Mouse (Mus musculus) cerebellum, adult 2 months (tissue): ENCODE measurements around the gene Isyna1. TPM values are rescaled to one million over a fixed set of nuclear protein-coding genes. Genes with fewer than 3 reads are reported as not detected.

Experiments
- DNase-seq, 2 experiments: peaks; one replicate each; pipeline ENCODE4 v3.0.0; 2021
- H3K27ac ChIP-seq: fragments of 200-500 bp; 2 replicates; pipeline ENCODE4 v1.5.1; 2012; ENCODE audit warnings: low read length, control low read depth, inconsistent platforms; ENCODE audit not compliant: insufficient read depth
- H3K27me3 ChIP-seq: fragments of 200-500 bp; 2 replicates; pipeline ENCODE4 v1.6.1; 2012; ENCODE audit warnings: inconsistent platforms, mild to moderate bottlenecking, low read length, moderate library complexity; ENCODE audit not compliant: control insufficient read depth, insufficient read depth
- H3K4me1 ChIP-seq: fragments of 200-500 bp; 2 replicates; pipeline ENCODE4 v1.6.1; 2011; ENCODE audit warnings: low read length; ENCODE audit not compliant: control insufficient read depth, insufficient read depth
- H3K4me3 ChIP-seq: fragments of 200-500 bp; replicated peaks from 2 replicates; pipeline ENCODE3; 2011; ENCODE audit warnings: mild to moderate bottlenecking, low read depth, low read length, control low read depth; ENCODE audit not compliant: insufficient read depth
- CTCF ChIP-seq: fragments of 200-500 bp; IDR thresholded peaks from 2 replicates; pipeline ENCODE4 v1.5.1; 2011; ENCODE audit warnings: low read depth, mild to moderate bottlenecking, control low read depth, low read length, moderate library complexity, borderline replicate concordance; ENCODE audit not compliant: insufficient read depth
- POLR2A ChIP-seq: fragments of 200-500 bp; IDR thresholded peaks from 2 replicates; pipeline ENCODE4 v1.6.1; 2011; ENCODE audit warnings: low read length, control low read depth, borderline replicate concordance; ENCODE audit not compliant: insufficient read depth
- WGBS: fragments of 180-500 bp; shearing (Covaris S2); methylation state at CpG from one replicate; pipeline ENCODE4 v1.1.7; 2018; 5-methylcytosine and 5-hydroxymethylcytosine counted together
- polyA plus RNA-seq: library from polyadenylated mRNA; depleted of rRNA; stranded (reverse); fragments of >200 nt; gene quantifications from 2 replicates; pipeline ENCODE4 v1.2.3, GENCODE M21; 2012

The Isyna1 gene
- polyA plus RNA-seq, 1 experiment: 55.3 TPM

DNA sequence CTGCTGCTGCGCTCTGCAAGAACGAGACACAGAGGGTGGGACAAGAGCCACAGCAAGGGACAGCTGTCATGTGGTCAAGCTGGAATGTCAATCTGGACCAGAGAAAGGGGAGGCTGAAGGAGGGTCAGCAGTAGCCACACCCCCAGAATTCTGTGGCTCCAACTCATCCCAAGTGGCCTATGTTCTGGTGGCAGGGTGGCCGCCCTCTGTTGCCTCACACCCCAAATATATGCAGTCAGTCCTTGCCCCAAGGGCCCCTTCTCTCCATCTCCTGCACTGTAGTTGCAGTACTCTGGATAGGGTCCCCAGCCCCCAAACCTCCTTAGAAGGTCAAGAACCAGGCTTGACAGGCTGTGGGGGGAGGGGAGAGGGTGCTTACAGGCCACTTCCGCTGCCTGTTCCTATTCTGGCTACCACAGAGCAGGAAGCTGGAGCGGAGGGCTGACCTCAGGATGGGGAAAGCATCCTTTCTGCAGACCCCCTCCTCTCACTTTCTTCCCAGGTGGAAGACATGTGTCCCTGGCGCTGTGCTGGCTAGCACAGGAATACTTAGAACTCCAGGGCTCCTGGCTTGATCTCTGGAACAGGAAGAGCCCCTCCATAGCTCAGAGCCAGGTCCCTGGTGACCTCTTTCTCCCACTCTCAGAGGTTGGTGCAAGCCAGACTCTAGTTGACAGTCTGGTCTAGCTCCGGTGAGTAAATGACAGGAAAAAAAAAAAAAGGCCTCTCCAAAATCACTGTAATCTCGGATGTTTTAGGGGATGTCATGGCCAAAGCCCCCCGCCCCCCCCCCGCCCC is 6.5 kb downstream of the Isyna1 start:
- Histone ChIP-seq H3K4me3 (no peak overlapping the region), H3K27me3 (no peaks in the 10 kb centered on the region), H3K27ac (no peak overlapping the region), H3K4me1 (peaks cover 5% of the 10 kb centered on the region; the same call in 1 of the 2 replicates)
- 33% methylated on average over 10 of the region's 10 CpGs for WGBS
- DNase-seq: peak in 1 of 2 experiments; percentile 31
- no peak for TF ChIP-seq POLR2A
- TF ChIP-seq CTCF: no peak

DNA sequence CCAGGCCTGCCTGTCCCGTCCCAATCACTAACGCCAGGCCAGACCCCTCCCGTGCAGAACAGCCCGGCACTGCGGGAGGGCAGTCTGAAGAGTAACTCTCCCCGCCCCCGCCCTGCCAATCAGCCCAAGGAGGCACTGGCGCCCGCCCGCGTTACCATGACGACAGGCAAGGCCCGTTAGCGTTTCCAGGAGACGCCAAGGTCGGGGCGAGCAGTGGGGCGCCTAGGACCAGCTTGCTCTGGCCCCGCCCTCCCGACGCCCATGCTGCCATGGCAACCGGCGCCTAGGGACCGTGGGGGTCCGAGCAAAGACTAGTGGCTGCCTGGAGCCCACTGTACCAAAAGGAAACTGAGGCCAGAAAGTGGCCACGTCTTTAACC is 7.1 kb downstream of the Isyna1 start:
- peak; percentile 80 to 86 for DNase-seq
- Histone ChIP-seq H3K27ac (no peak overlapping the region), H3K27me3 (no peaks in the 10 kb centered on the region), H3K4me3 (no peak overlapping the region), H3K4me1 (peaks cover 5% of the 10 kb centered on the region; the same call in 1 of the 2 replicates)
- 4% methylated on average over 26 of the region's 26 CpGs for WGBS
- TF ChIP-seq POLR2A (no peak), CTCF (no peak)

DNA sequence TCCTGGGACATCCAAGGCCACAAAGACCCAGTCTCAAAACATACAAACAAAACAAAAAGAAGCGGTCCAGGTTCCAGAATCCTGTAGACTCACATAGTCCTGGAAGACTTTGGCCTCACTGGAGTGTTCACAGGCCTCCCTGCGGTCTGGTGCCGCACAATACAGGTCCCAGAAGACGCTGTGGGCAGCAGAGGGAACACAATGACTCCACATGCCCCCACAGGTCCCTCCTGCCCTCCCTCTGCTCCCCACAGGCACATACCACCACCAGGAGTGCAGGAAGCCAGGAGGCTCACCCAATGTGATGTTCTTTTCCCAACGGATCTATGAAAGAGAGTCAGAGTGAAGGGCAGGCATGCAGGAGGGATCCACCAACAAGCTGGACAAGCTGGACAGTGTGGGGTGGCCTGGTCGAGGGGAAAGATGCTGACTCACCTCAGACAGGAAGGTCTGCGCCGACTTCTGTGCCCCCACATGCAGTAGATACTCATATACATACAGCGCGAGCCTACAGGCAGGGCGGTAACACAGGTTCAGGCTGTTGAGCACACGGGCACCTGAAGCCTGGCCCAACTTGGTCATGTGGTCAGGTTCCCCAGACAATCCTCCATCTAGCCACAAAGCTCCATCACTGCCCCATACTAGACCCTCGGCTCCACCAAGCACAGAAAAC is 8.1 kb downstream of the Isyna1 start:
- no peak overlapping the region for H3K27ac ChIP-seq
- 93% methylated on average over 13 of the region's 13 CpGs for WGBS
- TF ChIP-seq POLR2A (no peak), CTCF (no peak)
- no peak overlapping the region for H3K4me3 ChIP-seq
- peaks cover 10% of the 10 kb centered on the region; the same call in 1 of the 2 replicates for H3K4me1 ChIP-seq
- H3K27me3 ChIP-seq: no peaks in the 10 kb centered on the region
- DNase-seq: peak in 1 of 2 experiments; percentile 12

DNA sequence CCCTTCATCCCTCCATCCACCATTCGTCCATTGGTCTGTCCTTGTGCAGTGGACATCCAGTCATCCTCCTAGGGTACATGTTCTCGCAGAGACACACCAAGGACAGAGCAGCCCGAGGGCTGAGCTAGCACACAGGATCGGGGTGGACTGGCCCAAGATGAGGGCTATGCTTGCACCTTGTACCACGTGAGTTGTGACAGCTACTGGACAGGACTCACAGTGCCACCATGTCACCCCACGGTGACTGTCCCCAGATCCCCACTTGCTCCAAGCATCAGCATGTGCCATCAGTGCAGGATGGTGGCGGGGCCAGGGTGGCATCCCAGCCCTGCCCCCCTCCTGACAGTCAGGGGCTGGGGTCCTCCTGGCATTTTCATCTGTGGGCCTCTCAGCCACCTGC is 10.4 kb downstream of the Isyna1 start:
- peaks cover 13% of the 10 kb centered on the region for H3K4me1 ChIP-seq
- H3K4me3 ChIP-seq: no peak overlapping the region
- H3K27me3 ChIP-seq: no peaks in the 10 kb centered on the region
- TF ChIP-seq POLR2A: no peak
- no peak for TF ChIP-seq CTCF
- 72% methylated on average over 7 of the region's 7 CpGs for WGBS
- peak in 1 of 2 experiments; percentile 16 for DNase-seq
- no peak overlapping the region for H3K27ac ChIP-seq

DNA sequence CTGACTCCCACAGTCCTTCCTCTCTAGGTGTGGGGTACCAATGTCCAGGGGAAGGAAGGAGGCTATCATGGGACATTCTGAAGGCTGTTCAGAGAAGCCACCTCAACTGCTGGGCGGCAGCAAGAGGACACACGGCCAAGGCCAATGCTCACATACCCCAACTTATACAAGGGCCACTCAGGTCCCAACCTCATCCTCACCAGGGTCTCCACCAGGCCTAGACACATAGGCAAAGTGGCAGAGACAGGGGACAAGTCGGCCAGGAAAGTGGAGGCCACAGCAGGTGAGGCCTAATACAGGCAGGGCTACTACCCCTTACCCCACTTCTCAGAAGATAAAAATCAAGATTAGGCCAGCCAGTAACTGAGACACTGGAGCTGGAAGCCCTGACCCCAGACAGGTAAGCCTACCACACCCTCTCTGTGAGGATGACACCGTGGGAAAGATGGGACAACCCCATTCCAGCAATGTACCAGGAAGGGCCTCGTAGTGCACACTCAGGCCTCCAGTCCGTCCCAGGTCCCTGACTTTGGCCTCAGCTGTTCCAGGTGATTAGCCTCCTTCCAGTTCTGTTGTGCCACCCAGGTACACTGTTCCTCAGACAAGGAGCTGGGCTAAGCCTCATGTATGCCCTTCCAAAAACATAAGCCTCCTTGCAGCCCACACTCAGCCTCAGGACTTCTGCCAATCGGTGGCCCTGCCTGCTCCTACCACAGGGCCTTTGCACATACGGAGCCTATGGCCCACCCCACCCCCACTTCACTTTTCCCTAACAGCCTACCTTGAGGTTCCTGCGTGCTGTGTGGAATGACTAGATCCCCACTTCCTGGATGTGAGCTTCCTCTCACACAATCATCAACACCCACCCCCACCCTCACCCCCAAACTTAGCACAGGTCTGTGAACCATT is 12.0 kb downstream of the Isyna1 start:
- no peak for TF ChIP-seq CTCF
- TF ChIP-seq POLR2A: no peak
- no peak overlapping the region for H3K27ac ChIP-seq
- WGBS: 86% methylated on average over 9 of the region's 9 CpGs
- no peak for DNase-seq
- no peak overlapping the region for H3K4me3 ChIP-seq
- peaks cover 13% of the 10 kb centered on the region for H3K4me1 ChIP-seq
- H3K27me3 ChIP-seq: no peaks in the 10 kb centered on the region

DNA sequence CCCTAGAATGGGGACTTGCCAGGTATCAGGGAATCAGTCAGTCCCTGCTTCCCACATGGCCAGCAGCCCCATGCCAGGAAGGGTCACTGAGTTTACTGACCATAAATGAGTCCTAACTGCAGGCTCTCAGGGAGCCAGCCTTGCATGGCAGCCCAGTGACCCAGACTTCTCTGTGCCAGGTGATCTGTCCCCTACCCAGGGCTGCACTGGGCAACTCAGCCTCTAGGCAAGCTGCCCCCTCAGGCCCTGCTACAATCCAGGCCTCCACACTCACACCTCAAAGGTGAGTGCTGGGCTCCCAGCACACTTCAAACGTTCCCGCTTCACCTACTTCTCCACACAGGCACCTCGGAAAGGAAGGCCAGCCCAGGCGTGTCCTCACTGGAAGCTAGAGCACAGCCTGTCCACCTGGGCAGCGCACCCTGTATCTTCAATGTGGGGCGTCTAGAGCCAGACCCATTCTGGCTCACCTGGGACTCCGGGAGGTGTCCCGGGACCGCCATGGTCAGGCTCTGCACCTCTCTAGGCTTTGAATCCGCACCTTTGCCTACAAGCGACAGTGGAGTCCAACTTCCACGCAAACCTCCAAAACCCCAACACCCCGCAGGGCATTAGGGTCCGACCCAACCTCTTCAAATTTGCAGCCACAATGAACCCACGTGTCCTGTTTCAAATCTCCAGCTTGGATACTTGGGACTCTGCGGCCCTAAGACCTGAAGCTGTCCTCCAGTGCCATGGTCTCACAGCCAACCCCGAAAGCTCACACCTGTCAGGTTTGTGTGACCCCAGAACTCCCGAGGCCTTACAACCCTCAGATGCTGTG is 12.8 kb downstream of the Isyna1 start:
- Histone ChIP-seq H3K27me3 (no peaks in the 10 kb centered on the region), H3K27ac (0 out of 2 replicates have a peak overlapping the region, but pooled peaks have one; percentile 80), H3K4me3 (peak overlapping the region; percentile 97), H3K4me1 (peaks cover 13% of the 10 kb centered on the region)
- DNase-seq: peak in 1 of 2 experiments; percentile 49
- TF ChIP-seq CTCF: no peak
- no peak for TF ChIP-seq POLR2A
- WGBS: 46% methylated on average over 18 of the region's 18 CpGs

DNA sequence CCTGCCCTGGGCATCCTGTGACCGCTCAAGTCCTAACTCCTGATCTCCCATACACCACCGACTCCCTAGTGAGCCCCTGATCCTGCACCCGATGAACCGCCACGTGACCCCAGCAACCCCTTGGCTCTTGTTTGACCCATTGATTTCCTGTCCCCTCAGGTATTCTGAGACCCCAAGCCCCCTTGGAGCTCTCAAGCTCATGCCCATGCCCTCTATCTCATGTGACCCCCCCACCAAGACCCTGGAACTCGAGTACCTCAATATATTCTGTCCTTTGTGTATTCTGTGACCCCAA is 13.4 kb downstream of the Isyna1 start:
- TF ChIP-seq CTCF: no peak
- Histone ChIP-seq H3K27me3 (no peaks in the 10 kb centered on the region), H3K4me3 (peak overlapping the region; percentile 97), H3K27ac (peak overlapping the region; percentile 80; the same call in 1 of the 2 replicates), H3K4me1 (peaks cover 13% of the 10 kb centered on the region)
- peak in 1 of 2 experiments; percentile 31 for DNase-seq
- 12% methylated on average over 6 of the region's 6 CpGs for WGBS
